Mouse (Mus musculus) embryonic facial prominence, embryonic 12.5 days (tissue): ENCODE data around the gene Thoc3. TPM values are rescaled to one million over a fixed set of nuclear protein-coding genes. Genes with fewer than 3 reads are reported as not detected.

ENCODE experiments used
- ATAC-seq: fragments of 200-750 bp; cut with Nextera tagmentation; 2 replicates; pipeline ENCODE4 v1.8.0; 2017; ENCODE audit not compliant: insufficient number of reproducible peaks, insufficient read depth, low FRiP score, low TSS enrichment
- H3K27ac ChIP-seq: fragments of 300-500 bp; sonication (generic); 2 replicates; pipeline ENCODE4 v1.5.1; 2016; ENCODE audit warnings: mild to moderate bottlenecking
- H3K27me3 ChIP-seq: fragments of 300-500 bp; sonication (generic); 2 replicates; pipeline ENCODE4 v1.6.1; 2016; ENCODE audit warnings: mild to moderate bottlenecking, moderate library complexity
- H3K36me3 ChIP-seq: fragments of 300-500 bp; sonication (generic); 2 replicates; pipeline ENCODE4 v1.6.1; 2016; ENCODE audit warnings: mild to moderate bottlenecking
- H3K4me1 ChIP-seq: fragments of 300-500 bp; sonication (generic); 2 replicates; pipeline ENCODE4 v1.6.1; 2016
- H3K4me2 ChIP-seq: fragments of 300-500 bp; sonication (generic); replicated peaks from 2 replicates; pipeline ENCODE4 v1.6.1; 2016; ENCODE audit warnings: mild to moderate bottlenecking, moderate library complexity
- H3K4me3 ChIP-seq: fragments of 300-500 bp; sonication (generic); 2 replicates; pipeline ENCODE4 v1.5.1; 2016; ENCODE audit warnings: mild to moderate bottlenecking
- H3K9ac ChIP-seq: fragments of 300-500 bp; sonication (generic); 2 replicates; pipeline ENCODE4 v1.6.1; 2016; ENCODE audit warnings: mild to moderate bottlenecking, moderate library complexity
- H3K9me3 ChIP-seq: fragments of 300-500 bp; sonication (generic); 2 replicates; pipeline ENCODE4 v1.6.1; 2016; ENCODE audit warnings: mild to moderate bottlenecking, moderate library complexity
- WGBS: fragments of 180-500 bp; shearing (Covaris S2); methylation state at CpG from one replicate; pipeline ENCODE4 v1.1.7; 2016; 5-methylcytosine and 5-hydroxymethylcytosine counted together
- polyA plus RNA-seq: library from polyadenylated mRNA; unstranded; fragments of >200 nt; fragmentation: Nextera tagmentation; extraction: Ambion mirVana; gene quantifications from 2 replicates; pipeline ENCODE4 v1.2.1, GENCODE M21; 2016

Thoc3 gene
- polyA plus RNA-seq, 1 experiment from 2014 or later, result 149 TPM

DNA sequence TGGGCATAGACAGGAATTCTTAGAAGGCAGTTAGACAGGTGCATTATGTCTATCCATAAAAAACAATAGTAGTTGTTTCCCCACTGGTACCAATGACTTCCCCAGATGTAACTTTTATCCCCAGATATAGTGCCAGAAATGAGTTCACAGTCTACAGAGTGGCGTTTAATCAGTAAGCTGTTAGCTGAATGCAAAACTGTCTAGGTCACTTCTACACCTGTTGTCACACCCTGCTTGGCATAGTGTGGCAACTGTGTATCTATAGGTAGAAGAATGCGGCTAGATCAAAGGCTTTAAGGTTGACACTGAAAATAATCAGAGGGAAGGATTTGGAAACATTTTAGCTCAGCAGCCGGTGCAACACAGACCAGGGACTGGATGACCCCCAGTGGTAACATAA, 29.8 kb downstream of the Thoc3 start:
- no peak overlapping the region for H3K4me2 ChIP-seq
- no peaks in the 10 kb centered on the region for H3K36me3 ChIP-seq
- no peak overlapping the region for H3K27ac ChIP-seq
- H3K9me3 ChIP-seq, result no peaks in the 10 kb centered on the region
- H3K27me3 ChIP-seq, result no peaks in the 10 kb centered on the region
- ATAC-seq, result no peak
- no peak overlapping the region for H3K9ac ChIP-seq
- 0 out of 2 replicates have a peak, but pooled peaks cover 4% of the 10 kb centered on the region for H3K4me1 ChIP-seq
- WGBS, result 65% methylated on average over 3 of the region's 3 CpGs
- no peak overlapping the region for H3K4me3 ChIP-seq

DNA sequence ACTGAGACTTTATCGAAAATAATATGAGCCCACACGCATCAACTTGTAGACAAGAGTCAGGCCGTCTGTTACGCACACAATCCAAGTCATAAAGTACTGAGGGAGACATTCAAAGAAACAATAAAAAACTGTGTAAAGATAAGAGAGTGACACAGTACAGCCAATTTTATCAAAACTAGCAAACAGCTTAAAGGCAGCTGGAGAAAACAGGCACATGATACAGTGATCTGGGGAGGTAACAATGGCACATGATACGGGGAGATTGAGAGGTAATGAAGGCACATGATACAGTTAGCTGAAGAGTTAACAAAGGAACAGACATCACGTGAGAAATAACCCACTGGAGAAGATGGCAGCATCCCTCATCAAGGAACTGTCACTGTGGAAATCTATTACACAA, 31.6 kb downstream of the Thoc3 start:
- Histone ChIP-seq H3K27me3 (no peaks in the 10 kb centered on the region), H3K9ac (no peak overlapping the region), H3K4me1 (0 out of 2 replicates have a peak, but pooled peaks cover 4% of the 10 kb centered on the region), H3K27ac (no peak overlapping the region), H3K4me3 (no peak overlapping the region), H3K36me3 (no peaks in the 10 kb centered on the region), H3K4me2 (no peak overlapping the region), H3K9me3 (no peaks in the 10 kb centered on the region)
- 87% methylated on average over 6 of the region's 6 CpGs for WGBS
- no peak for ATAC-seq

DNA sequence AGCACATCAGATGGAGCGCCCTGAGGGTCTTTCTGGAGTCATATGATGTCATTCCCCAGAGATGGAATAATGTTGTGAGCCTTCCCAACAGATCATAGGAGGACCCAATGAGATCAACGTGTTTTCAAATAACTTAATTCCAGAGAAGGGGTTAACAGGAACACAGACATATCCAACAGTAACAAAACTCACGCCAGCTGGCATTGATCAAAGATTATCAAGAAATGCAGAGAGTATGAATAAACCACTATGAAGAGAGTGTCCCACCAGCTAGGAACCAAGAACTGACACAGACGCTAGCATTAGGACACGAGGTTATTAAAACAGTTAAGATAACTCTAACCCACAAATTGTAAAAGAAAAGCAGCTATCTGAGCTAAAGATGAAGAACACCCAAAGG, 32.0 kb downstream of the Thoc3 start:
- Histone ChIP-seq H3K9me3 (no peaks in the 10 kb centered on the region), H3K4me1 (0 out of 2 replicates have a peak, but pooled peaks cover 4% of the 10 kb centered on the region), H3K4me3 (no peak overlapping the region), H3K9ac (no peak overlapping the region), H3K36me3 (no peaks in the 10 kb centered on the region), H3K4me2 (no peak overlapping the region), H3K27ac (no peak overlapping the region), H3K27me3 (no peaks in the 10 kb centered on the region)
- WGBS, result 60% methylated on average over 5 of the region's 5 CpGs
- ATAC-seq, result no peak

GRCm38 (mm10) chr13:54431161-54431560, 37.5 kb downstream of the Thoc3 start:
- WGBS, result 81% methylated on average over 9 of the region's 9 CpGs
- no peak for ATAC-seq
- no peaks in the 10 kb centered on the region for H3K9me3 ChIP-seq

DNA sequence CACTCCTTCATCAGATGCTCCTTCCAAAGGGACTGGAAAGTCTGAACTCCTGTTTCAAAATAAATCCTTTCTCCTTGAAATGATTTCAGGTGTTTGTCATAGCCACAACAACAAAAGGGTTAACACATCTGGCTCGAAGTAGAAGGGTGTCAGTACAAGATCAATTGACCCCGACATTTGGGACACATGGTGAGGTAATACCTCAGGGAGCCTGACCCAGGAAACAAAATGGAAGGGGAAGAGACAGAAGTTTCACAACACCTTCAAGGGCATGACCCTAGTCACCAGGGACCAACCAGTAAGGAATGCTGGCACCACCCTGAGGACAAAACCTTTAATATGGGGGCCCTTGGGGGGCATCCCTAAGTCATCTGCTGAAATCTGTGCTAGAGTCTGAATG, 38.6 kb downstream of the Thoc3 start:
- Histone ChIP-seq H3K9me3 (no peaks in the 10 kb centered on the region), H3K27ac (no peak overlapping the region), H3K4me3 (no peak overlapping the region), H3K36me3 (no peaks in the 10 kb centered on the region), H3K27me3 (no peaks in the 10 kb centered on the region), H3K4me1 (peaks cover 6% of the 10 kb centered on the region), H3K4me2 (no peak overlapping the region), H3K9ac (no peak overlapping the region)
- no peak for ATAC-seq
- whole genome bisulfite sequencing, result 53% methylated on average over 2 of the region's 2 CpGs

More at GRCm38 (mm10) chr13:54431161-54431560, 37.5 kb downstream of the Thoc3 start:
- Histone ChIP-seq H3K9ac (no peak overlapping the region), H3K36me3 (no peaks in the 10 kb centered on the region), H3K4me2 (no peak overlapping the region), H3K27ac (no peak overlapping the region), H3K4me3 (no peak overlapping the region), H3K4me1 (no peaks in the 10 kb centered on the region), H3K27me3 (no peaks in the 10 kb centered on the region)

DNA sequence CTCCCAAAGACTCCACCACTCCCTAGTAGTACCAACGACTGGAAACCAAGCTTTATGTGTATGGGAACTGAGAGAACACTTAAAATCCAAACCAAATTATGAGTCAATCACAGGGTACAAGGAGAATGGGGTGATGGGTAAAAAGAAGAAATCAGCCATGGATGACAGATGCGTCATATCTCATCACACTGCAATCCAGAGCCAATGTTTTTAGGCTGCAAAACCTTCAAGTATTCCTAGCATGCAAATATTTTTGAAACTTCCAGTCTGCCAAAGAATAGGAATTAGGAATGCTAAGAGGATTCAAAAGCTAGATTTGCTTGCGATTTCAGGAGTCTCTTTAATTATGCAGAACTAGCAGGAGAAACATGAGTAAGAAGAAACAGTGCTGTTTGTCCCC, 39.9 kb downstream of the Thoc3 start:
- ATAC-seq, result no peak
- no peak overlapping the region for H3K9ac ChIP-seq
- H3K36me3 ChIP-seq, result no peaks in the 10 kb centered on the region
- WGBS, result 78% methylated on average over 3 of the region's 3 CpGs
- no peak overlapping the region for H3K27ac ChIP-seq
- no peaks in the 10 kb centered on the region for H3K9me3 ChIP-seq
- peaks cover 9% of the 10 kb centered on the region for H3K4me1 ChIP-seq
- H3K27me3 ChIP-seq, result no peaks in the 10 kb centered on the region
- H3K4me2 ChIP-seq, result no peak overlapping the region
- H3K4me3 ChIP-seq, result no peak overlapping the region

DNA sequence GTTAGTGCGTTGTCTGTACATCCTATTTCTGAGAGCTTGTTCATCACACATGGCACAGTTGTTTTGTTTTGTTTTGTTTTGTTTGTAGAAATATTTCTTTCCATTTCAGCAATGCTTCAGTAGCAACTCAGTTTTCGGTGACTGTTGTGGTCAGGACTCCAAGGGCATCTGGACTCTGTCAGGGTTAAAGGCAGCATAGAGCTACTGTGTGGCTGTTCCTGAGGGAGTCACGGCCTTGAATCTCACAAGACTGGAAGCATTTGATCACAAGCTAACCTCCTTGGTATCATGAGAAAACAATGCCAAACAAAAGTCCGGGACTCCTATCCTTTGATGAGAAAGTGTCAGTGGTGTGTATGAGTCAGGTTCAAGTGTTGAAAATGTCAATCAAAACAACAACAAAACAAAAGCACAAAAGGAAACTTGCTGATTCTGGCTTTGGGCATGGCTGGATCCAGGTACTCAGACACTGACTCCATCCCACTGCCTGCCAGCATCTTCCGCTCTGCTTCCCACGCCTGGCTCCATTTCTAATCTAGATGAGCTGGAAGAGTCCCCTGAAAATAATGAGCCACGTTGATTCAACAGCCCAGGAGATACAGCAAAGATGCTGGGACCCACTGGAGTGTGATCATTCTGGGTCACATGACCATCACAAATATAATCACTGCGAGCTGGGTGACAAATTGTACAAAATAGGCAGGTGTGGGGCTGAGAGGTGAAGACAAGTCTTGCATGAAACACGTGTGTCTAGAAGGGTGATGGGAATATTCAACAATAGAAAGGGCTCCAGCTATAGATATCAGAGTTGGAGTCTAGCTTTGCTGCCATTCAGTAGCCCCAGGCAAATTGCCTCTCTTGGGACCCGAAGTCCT, 41.6 kb downstream of the Thoc3 start:
- Histone ChIP-seq H3K27ac (no peak overlapping the region), H3K9me3 (no peaks in the 10 kb centered on the region), H3K9ac (no peak overlapping the region), H3K4me2 (no peak overlapping the region), H3K36me3 (no peaks in the 10 kb centered on the region), H3K27me3 (no peaks in the 10 kb centered on the region), H3K4me1 (peaks cover 9% of the 10 kb centered on the region), H3K4me3 (no peak overlapping the region)
- 77% methylated on average over 10 of the region's 10 CpGs for WGBS
- ATAC-seq, result no peak

- ATAC-seq, result peak; percentile 77
- Histone ChIP-seq H3K27me3 (no peaks in the 10 kb centered on the region), H3K4me3 (no peak overlapping the region), H3K27ac (peak overlapping the region; percentile 63), H3K4me2 (no peak overlapping the region), H3K9me3 (no peaks in the 10 kb centered on the region), H3K9ac (no peak overlapping the region), H3K4me1 (peaks cover 9% of the 10 kb centered on the region), H3K36me3 (no peaks in the 10 kb centered on the region)
- 35% methylated on average over 2 of the region's 2 CpGs for WGBS
Observed at GRCm38 (mm10) chr13:54425269-54425668, 43.4 kb downstream of the Thoc3 start.

GRCm38 (mm10) chr13:54420226-54420625, 48.4 kb downstream of the Thoc3 start:
- Histone ChIP-seq H3K4me1 (peaks cover 4% of the 10 kb centered on the region), H3K4me2 (no peak overlapping the region), H3K36me3 (no peaks in the 10 kb centered on the region), H3K27me3 (no peaks in the 10 kb centered on the region; the same call in 1 of the 2 replicates), H3K4me3 (no peak overlapping the region), H3K27ac (no peak overlapping the region), H3K9me3 (no peaks in the 10 kb centered on the region), H3K9ac (no peak overlapping the region)
- no peak for ATAC-seq
- 71% methylated on average over 12 of the region's 12 CpGs for WGBS

GRCm38 (mm10) chr13:54418781-54419327, 49.8 kb downstream of the Thoc3 start:
- H3K9me3 ChIP-seq, result no peaks in the 10 kb centered on the region
- 81% methylated on average over 10 of the region's 10 CpGs for WGBS
- no peaks in the 10 kb centered on the region for H3K36me3 ChIP-seq
- no peak overlapping the region for H3K27ac ChIP-seq
- no peak for ATAC-seq
- no peak overlapping the region for H3K4me3 ChIP-seq
- H3K4me1 ChIP-seq, result no peaks in the 10 kb centered on the region
- H3K9ac ChIP-seq, result no peak overlapping the region
- no peaks in the 10 kb centered on the region; the same call in 1 of the 2 replicates for H3K27me3 ChIP-seq
- H3K4me2 ChIP-seq, result no peak overlapping the region

DNA sequence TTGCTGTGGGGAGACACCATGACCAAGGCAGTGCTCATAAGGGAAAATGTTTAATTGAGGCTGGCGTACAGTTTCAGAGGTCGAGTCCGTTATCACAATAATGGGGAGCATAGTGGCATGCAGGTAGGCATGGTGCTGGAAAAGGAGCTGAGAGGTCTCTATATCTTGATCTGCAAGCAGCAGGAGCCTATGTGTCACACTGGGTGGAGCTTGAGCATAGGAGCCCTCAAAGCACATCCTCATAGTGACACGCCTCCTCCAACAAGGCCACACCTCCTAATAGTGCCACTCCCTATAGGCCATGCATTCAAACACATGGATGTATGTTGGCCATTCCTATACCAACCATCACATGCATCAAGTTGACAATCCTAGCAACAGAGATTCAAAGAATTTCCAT, 53.6 kb downstream of the Thoc3 start:
- 91% methylated on average over 4 of the region's 4 CpGs for WGBS
- no peak for ATAC-seq
- H3K4me2 ChIP-seq, result no peak overlapping the region
- H3K36me3 ChIP-seq, result no peaks in the 10 kb centered on the region
- peaks cover 10% of the 10 kb centered on the region for H3K4me1 ChIP-seq
- H3K27me3 ChIP-seq, result no peaks in the 10 kb centered on the region; the same call in 1 of the 2 replicates
- no peaks in the 10 kb centered on the region for H3K9me3 ChIP-seq
- H3K27ac ChIP-seq, result no peak overlapping the region
- no peak overlapping the region for H3K9ac ChIP-seq
- H3K4me3 ChIP-seq, result no peak overlapping the region

DNA sequence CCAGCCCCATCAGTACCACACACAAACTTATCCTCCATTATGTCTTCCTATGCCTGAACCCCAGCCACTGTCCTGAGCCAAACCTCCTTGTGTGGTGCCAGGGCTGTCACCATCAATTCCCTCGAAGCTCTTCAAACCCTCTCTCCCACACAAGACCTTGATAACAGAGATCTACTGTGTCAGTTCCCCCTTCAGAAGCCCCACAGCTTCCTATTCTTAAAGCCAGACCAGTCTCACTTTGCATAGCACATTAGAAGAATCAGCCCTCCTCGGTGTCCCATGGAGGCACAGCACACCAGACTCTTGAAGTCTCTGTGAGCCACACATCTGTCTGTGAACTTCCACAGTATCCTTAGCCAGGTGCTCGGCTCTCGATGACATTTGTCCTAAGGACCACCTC, 55.9 kb downstream of the Thoc3 start:
- H3K27me3 ChIP-seq, result no peaks in the 10 kb centered on the region; the same call in 1 of the 2 replicates
- H3K9me3 ChIP-seq, result no peaks in the 10 kb centered on the region
- no peak overlapping the region for H3K4me2 ChIP-seq
- no peak overlapping the region for H3K9ac ChIP-seq
- ATAC-seq, result no peak
- H3K4me1 ChIP-seq, result peaks cover 10% of the 10 kb centered on the region
- H3K4me3 ChIP-seq, result no peak overlapping the region
- H3K27ac ChIP-seq, result no peak overlapping the region
- H3K36me3 ChIP-seq, result no peaks in the 10 kb centered on the region
- WGBS, result 76% methylated on average over 4 of the region's 4 CpGs
